Mouse (Mus musculus) adipose tissue, adult 10 weeks (tissue): ENCODE results near the gene Rrad. TPM values are rescaled to one million over a fixed set of nuclear protein-coding genes. Genes with fewer than 3 reads are reported as not detected.

ENCODE experiments used
- polyA plus RNA-seq: library from polyadenylated mRNA; stranded (reverse); fragments of 350-450 nt; fragmentation: Illumina TruSeq; extraction: RNeasy Lipid Tissue Mini Kit (QIAGEN cat#74804); gene quantifications from one replicate; pipeline ENCODE4 v1.2.3, GENCODE M21; 2014; ENCODE audit warnings: low read depth, low replicate concordance

Rrad gene
- 4.0 TPM for polyA plus RNA-seq

DNA sequence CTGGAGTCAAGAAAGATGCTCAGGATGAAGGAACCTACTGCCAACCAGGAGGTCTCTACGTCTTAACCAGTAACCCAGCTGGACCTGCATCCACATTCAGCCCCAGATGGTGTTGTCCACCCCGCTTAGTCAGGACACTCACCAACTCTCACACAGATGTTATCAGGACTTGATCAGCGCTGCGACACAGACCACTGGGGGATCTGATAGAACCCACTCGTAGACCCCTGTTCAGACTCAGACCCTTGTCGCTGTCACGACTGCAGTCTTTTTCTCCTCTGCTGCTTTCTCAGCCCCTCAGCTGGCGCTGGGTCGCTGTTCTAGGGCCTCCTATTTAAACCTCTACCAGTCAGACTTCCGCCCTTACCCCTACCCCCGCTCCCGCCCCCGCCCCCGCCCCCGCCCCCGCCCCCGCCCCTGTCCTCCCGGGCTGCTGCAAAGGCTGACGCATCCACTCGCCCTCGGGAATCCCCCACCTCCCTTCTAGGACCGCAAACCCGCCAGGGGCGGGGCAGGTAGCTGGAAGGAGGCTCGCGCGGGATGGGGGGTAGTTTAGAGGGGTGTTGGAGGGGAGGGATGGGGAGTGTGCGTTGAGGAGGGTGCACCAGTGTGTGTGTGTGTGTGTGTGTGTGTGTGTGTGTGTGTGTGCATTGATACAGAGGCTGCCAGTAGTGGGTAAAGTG is at the start of gene Rrad:
Rrad (minus strand) TSS at position 347 of the 683 bp plus-strand sequence.

GRCm38 (mm10) chr8:104641426-104642323 is 10.5 kb upstream of the Rrad start, which contains the start of gene Ciao2b:
Ciao2b (minus strand) TSS chr8:104641965.

DNA sequence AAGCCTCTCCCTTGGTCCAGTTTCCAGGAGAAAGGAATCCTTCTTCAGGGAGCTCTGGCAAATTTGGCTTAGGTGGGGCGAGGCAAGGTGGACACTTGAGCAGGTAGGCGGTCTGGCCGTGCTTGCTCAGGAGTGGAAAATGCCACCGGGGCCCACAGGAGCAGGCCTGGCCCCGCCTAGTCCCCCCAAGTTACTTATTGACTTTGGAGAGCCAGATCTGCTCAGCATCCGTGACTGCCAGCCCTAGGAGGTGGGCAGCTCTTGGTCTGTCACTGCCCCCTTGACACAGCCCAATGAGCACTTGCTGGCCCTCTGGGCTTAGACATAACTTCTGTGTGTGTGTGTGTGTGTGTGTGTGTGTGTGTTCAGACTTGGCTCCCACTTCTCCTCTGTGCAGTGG is 7.0 kb downstream of the Rrad start, which contains the start of gene Cdh16:
Cdh16 (minus strand) TSS at position 236 of the 400 bp plus-strand sequence.

DNA sequence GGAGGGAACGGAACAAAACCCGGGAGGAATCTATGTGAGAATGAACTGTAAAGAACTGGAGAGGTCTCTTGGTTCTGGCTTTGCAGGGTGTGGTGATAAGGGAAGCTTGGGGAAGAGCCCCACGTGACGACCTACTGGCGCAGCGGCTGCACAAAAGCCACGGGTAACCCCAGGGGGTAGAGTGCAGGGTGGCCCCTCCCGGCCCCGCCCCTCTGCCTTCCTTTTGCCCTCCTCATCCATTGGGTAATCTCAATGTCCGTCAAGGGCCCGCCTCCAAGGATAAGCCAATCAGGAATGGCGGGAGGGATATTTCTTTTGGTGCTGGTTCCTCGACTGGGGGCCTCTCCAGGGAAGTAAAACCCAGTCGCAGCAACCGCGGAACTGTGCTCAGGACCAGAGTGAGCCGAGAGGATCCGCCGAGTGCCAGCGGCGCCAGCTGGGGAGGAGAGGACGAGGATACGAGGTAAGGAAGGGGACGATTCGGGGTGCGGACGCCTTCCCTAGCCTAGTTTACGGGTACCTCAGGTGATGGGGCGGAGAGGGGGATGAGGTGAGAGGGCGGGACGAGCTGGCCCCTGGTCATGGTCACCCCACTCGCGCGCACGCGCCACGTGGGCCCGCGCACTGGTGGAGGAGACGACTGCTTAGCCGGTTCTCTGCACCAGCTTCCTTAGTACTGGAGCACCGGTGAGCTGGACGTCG is 39.8 kb downstream of the Rrad start, which contains the start of gene Pdp2:
Pdp2 (plus strand) TSS at position 319 of the 702 bp plus-strand sequence.

Other genes with a start within 250 kb of the Rrad start
- 36.8 TPM for gene Cmtm4, start 235.5 kb downstream of the Rrad start, polyA plus RNA-seq
- 51.8 TPM for gene Dync1li2, start 188.3 kb downstream of the Rrad start, polyA plus RNA-seq
- 1.2 TPM for gene Terb1, start 121.4 kb downstream of the Rrad start, polyA plus RNA-seq
- 51.1 TPM for gene Nae1, start 96.7 kb downstream of the Rrad start, polyA plus RNA-seq
- gene Car7, start 96.6 kb downstream of the Rrad start, polyA plus RNA-seq, result 12.7 TPM
- gene Pdp2, start 39.9 kb downstream of the Rrad start, polyA plus RNA-seq, result 8.2 TPM
- gene Cdh16, start 6.9 kb downstream of the Rrad start, polyA plus RNA-seq, result 172 TPM
- 30.6 TPM for gene Ciao2b, start 10.6 kb upstream of the Rrad start, polyA plus RNA-seq
- gene Ces2a, start 102.7 kb upstream of the Rrad start, polyA plus RNA-seq, result 0.35 TPM
- gene Ces2b, start 200.2 kb upstream of the Rrad start, polyA plus RNA-seq, result not detected
- 0.25 TPM for gene Ces2c, start 215.7 kb upstream of the Rrad start, polyA plus RNA-seq